Mouse (Mus musculus): ENCODE results near the gene Gng2. TPM values are rescaled to one million over a fixed set of nuclear protein-coding genes. Genes with fewer than 3 reads are reported as not detected.

The Gng2 gene
- polyA plus RNA-seq (2012; rRNA removed): 12.0 and 12.8 TPM in 2 replicates

DNA sequence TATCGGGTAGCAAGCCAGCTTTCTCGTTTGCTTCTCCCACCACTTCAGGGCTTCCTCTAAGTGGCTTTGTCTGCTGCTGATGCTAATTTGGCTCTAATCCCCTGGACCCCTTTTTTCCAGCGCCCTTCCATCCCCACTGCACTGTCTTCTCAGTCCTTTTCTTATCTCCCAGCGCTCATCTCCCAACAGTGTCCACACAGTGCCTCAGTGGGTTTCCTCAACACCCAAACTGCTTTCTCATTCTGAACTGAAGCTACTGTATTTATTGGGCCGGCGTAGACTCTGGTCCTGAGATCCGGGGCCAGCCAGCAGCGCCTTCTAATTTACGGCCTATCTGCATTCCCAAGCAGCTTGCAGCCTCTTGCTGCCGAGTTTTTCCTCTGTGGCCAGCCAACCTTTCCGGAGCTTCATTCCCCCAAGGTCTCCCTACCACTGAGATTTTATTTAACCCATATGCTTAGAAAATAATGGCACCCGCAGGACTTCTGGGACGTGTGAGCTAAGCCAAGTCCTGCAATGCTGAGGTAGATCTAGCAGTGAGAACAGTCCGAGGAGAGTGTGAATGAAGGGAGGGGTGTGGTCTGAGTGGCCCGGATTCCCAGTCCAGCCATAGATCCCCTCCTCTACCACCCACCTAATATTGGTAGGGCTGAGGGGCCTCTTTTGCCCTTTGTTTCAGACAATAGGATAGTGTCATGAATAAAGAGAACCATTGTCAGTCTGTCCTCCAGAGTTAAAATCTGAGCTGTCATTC is at the start of gene Gng2:
TSS of gene Gng2 (minus strand) at position 357 of the 754 bp plus-strand sequence.
- 16% methylated on average over 15 of the region's 15 CpGs for WGBS

DNA sequence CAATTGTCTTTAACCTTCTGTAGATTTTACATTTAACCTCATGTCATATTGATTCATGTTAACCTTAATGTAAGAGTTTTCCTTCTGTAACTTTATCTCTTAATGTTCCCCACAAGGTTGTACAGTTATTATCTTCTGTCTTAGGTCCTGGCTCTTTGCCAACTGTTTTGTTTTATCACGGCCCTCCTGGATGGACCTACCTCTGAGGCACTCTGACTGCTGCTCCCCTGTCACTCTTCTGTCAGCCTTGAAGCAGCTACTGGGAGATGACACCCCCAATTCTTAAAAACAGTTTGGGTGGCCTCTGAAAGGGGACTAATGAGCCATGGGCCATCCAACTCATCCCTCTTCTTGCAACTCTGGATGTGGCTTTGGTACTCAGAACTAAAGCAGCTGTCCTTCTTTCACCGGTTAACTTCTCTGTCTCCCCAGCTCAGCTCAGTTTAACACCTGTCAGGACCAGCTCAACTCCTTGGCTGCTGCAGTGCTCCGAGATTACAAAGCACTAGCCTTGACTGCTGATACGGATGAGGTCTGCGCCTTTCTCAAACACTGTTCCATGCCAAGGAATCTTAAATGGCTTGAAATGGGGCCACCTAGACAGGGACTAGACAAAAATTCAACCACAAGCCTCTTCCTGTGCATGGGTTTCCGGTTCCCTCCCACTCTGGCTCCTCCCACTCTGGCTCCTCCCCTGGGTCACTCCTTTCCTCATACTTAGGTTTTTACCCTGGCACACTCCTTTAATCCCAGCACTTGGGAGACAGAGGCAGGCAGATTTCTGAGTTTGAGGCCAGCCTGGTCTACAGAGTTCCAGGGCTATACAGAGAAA is 47.7 kb upstream of the Gng2 start:
- WGBS: 25% methylated on average over 6 of the region's 6 CpGs
- DNase-seq (ENCODE audit: low read depth, low spot score): peak; percentile 25

More for the DNA sequence above, at the start of gene Gng2:
- no peak for DNase-seq (ENCODE audit: low read depth, low spot score)

DNA sequence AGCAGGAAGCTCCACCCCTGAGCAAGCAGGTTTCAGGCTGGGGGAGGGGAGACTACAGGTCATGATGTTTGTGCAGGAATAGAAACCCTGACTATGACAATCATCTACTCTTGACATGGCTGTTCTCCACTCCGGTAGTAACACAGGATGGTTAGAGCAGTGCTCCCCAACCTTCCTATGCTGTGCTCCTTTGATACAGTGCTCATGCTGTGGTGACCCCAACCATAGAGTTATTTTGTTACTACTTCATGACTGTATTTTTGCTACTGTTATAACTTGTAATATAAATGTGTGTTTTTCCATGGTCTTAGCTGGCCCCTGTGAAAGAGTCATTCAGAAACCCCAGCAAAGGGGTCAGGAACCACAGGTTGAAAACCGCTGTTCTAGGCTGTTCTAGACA is 46.5 kb upstream of the Gng2 start:
- DNase-seq (ENCODE audit: low read depth, low spot score): no peak
- WGBS: 80% methylated on average over 2 of the region's 2 CpGs

DNA sequence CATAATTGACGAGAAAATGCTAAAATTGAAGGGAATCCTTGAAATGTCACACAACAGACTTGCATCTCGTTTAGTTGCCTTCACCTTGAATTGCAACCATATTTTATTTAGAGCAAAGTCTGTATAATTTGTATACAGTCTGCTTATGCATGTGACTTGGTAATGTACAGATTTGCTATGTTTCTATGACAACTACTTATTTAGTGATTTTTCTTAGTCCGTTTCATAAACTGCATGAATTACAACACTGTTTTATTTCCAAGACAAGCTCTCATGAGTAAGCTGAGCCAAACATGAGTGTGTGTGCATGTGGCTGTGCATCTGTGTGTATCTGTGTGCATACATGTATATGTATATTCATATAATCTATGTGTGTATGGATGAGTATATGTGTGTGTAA is 42.1 kb upstream of the Gng2 start:
- WGBS: 71% methylated on average over 3 of the region's 3 CpGs
- no peak for DNase-seq (ENCODE audit: low read depth, low spot score)

DNA sequence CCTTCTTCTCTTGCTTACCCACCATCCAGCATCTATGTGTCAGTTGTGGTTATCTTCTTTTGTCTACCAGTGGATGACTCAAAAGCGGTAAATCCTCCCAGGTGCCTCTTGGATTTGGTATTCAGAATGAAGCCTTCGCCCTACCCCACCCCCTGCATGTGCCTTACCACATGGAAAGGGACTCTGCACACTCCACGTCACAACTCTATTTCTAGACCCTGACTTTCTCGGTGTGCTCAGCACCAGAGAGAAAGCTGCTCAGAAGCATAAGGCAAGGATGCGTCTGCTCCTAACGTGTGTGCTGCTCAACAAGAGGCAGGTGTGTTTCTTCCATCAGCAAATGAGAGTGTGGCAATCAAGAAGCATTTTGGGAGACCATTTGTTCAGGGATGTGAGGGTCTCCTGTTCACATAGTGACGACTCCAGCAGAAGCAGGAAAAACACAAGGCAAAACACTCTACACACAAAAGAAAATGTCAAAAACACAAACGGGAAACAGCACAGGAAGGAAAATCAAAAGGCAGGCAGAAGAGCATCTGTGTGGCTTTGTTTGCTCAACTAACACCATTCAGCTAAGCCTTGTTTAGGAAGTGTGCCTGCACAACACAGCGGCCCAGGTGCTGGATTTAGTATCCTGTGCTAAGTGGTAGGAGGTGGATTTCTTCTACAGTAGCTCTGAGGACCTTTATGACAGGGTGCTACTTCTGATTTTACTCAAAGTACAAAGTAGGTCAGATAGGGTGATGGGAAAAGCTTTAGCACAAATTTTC is 35.3 kb upstream of the Gng2 start:
- WGBS: 52% methylated on average over 9 of the region's 9 CpGs
- no peak for DNase-seq (ENCODE audit: low read depth, low spot score)

DNA sequence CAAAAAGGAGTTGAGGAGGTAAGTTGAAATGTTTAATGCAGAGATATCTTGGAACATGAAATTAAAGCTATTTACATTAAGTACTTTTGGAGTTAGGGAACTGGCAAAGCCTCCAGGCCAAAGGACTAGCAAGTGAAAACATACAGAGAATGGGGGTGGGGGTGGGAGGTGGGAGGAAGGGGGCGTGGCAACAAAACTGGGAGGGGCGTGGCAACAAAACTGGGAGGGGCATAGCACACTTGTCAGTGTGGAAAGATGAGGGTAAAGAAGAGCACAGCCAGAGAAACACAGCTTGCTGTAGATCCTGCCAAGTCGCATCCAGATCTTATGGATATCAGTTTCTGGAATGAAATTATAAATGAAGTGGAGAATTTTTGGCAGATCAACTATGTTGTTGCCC is 30.0 kb upstream of the Gng2 start:
- WGBS: 55% methylated on average over 3 of the region's 3 CpGs
- no peak for DNase-seq (ENCODE audit: low read depth, low spot score)

DNA sequence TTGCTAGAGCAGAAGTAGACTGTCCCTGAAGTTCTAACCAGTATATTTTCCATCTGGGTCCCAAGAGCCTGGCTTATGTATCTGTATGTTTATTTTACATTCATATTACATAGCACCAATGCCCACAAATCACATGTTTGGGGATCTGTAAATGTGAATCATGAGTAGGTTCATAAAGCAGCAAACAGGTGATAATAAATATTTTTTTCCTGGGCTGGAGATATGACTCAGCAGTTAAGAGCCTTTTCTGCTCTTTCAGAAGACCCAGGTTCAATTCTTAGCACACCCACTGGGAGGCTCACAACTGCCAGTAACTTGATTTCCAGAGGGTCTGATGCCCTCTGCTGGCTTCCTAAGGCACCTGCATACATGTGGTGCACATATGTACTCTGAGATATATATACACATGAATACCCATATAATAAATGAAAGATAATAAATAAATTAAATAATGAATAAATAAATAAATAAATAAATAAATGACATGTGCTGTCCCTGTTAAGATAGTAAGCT is 27.4 kb upstream of the Gng2 start:
- no peak for DNase-seq (ENCODE audit: low read depth, low spot score)

DNA sequence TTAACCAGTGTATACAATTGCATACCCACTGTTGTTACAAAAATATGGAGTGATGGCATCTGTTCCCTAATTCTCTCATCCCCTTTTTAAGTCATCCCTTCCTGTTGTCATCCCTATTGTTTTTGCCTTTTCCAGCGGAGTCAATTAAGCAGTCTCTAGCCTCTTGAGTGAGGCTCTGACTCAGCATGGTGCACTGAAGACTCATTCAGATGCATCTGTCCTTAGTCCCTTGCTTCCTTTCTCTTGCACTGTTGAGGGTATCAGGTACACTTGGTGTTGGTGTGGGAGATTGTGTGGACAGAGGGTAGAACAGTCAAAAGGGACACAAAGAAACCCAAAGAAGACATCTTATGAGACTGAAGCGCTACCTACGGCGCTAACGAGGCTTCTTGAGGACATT is 19.4 kb upstream of the Gng2 start:
- WGBS: 94% methylated on average over 5 of the region's 5 CpGs

DNA sequence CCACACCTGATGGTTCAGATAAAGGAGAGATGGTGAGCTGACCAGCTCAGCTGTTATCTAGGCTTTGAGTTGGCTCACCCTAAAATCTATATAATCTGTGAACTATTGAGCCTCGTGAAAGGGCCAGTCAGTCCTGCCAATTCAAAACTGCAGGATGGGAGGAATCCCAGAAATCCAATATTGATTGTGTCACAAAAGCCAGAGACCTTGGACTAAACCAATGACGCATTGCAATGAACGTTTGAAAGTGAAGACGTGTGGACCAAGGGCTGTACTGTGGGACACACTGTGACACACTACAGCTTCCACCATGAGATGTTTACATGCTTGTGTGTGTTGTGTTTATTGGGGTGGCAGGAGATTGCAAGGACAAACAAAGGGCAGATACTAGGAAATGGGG is 18.5 kb upstream of the Gng2 start:
- DNase-seq (ENCODE audit: low read depth, low spot score): no peak
- 77% methylated on average over 4 of the region's 4 CpGs for WGBS

More for the DNA sequence above, 19.4 kb upstream of the Gng2 start:
- no peak for DNase-seq (ENCODE audit: low read depth, low spot score)

DNA sequence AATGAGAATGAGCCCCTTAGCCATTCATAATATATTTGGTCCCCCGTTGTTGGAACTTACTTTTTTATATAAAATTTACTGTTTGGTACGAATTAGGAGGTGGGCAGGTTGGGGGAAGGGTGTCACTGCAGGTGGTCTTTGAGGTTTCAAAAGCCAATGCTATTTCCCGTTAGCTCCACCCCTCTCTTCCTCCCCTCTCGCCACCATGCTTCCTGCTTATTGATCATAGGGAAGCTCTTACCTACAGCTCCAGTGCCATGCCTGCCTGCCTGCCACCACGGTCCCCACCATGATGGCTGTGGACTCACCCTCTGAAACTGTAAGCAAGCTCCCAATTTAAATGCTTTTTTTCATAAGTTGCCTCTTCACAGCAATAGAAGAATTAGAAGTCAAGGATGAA is 16.6 kb upstream of the Gng2 start:
- DNase-seq (ENCODE audit: low read depth, low spot score): no peak
- 65% methylated on average over 5 of the region's 5 CpGs for WGBS

DNA sequence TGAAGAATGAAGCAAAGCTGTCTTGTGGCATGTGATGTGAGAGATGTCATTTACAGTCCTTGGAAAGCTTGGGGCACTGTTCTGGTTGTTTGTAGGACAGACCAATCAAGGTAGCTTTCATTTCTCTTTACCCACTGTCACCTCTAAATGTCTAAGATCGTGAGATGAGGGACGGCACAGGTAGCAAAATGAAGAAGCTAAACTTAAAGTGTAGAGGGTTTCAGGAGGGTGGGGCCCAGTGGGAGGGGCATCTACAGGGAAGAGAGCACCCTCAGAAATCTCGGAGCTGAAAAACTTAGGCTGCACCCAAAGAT is 16.1 kb upstream of the Gng2 start:
- WGBS: 57% methylated on average over 3 of the region's 3 CpGs
- DNase-seq (ENCODE audit: low read depth, low spot score): no peak

DNA sequence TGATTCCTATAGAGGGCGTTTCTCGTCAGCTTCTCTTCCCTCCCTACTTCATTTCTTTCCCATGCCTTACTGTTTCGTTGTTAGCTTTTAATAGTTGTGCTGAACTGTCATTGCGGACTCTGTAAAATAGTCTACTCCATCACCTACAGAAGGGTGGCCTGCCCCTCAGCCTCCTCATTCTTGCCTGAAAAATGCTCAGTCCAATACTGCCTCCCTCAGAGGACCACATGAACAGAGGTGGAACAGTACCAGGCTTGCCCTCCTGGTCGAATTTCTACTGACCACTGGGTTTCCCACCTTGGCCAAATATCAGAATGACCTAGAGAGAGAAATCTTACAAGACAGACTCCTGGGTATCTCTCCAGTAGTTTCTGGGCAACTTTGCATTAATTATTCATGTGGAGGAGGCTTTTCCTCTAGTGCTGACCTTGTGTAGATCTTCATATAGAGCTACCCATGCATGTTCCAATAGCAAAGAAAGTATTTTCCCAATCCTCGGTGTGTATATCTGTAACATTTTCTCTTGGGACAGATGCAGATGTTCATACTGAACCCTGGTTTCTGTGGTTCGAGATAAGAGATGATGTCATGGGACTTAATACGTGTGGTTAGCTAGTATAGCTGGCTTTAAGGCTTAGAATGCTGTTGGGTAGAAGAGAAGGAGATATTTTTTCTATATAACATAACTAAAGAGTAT is 15.6 kb upstream of the Gng2 start:
- no peak for DNase-seq (ENCODE audit: low read depth, low spot score)
- 81% methylated on average over 8 of the region's 8 CpGs for WGBS

DNA sequence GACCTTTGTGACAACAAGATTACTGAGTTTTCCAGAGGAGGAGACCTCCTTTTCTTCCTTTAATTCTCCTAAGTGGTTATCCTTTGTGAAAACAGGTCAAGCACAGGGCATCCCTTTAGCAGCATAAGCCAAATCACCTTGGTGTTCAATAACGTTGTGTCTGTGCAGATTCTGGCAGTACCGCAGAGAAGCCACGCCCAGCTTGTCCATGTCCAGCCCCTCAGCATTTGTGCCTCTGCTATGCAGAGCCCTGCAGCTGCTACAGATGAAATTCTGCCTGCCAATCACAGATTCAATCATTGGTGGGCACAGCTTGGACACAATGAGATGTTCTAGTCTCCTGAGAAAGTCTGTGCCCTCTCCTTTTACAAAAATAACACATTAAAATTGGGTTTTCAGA is 14.4 kb upstream of the Gng2 start:
- WGBS: 25% methylated on average over 3 of the region's 3 CpGs
- DNase-seq (ENCODE audit: low read depth, low spot score): no peak

DNA sequence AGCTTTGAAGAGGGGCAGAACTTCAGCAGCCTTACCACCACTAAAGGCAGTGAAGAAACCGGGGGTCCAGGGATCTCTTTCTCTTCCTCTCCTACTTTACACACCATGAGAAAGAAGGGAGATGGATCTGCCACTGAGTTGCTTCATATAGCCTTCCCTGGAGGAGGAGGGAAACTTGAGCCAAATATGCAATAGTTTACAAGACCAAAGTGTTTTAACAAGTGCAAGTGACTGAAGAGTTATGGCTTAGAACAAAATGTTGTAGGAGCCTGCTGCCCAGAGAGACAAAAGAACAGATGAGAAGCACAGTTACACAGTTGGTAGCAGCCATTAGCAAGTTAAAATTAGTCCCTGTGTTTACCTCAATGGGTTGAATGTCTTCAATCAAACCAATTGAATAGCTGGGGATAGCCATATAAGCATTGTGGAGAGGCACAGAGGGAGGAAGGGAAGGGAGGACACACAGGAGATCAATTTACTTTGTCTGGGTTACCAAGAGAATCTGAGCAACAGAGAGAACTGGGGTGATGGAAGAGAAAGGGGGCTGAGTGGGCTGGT is 13.1 kb upstream of the Gng2 start:
- DNase-seq (ENCODE audit: low read depth, low spot score): no peak
- WGBS: 70% methylated on average over 1 of the region's 1 CpGs

DNA sequence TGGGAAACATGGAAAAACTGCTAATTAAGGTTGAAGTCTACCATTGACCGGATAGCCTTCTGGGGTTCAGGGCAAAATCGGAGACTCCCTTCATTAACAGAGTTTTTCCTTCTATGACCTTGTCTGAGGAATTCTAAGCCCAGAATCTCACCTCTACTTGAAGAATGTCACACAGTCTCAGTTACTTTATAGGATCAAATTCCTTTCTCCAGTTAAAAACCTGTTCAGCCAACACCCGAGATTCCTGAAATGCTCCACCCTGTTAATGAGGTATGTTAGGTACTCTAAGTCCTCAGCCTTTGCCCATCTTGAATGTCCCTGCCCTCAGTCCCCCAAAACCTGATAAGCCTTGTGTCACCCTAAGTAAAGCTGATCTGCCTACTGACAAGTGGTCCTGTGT is 11.0 kb upstream of the Gng2 start:
- WGBS: 77% methylated on average over 3 of the region's 3 CpGs
- no peak for DNase-seq (ENCODE audit: low read depth, low spot score)

DNA sequence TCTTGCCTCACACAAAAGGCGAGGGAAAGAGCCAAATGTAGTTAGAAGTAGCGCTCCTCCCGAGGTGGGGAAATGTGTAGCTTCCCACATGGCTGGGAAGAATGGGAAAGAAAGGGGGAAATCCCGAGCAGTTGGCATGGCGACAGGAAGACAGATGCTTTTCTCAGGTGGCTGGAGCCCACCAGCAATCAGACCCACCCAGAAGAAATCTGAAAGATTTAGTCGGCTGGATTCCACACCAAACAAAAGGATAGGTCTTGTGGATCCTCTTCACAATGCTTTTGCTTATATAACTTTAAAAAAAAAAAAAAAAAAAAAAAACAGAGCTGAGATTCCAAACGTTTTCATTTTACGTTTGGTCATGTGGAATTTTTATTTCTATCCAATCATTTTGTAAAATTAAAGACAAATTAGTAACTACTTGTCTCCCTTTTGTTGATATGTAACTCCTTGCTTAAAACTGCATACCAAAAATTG is 10.0 kb upstream of the Gng2 start:
- DNase-seq (ENCODE audit: low read depth, low spot score): no peak
- 23% methylated on average over 8 of the region's 8 CpGs for WGBS

DNA sequence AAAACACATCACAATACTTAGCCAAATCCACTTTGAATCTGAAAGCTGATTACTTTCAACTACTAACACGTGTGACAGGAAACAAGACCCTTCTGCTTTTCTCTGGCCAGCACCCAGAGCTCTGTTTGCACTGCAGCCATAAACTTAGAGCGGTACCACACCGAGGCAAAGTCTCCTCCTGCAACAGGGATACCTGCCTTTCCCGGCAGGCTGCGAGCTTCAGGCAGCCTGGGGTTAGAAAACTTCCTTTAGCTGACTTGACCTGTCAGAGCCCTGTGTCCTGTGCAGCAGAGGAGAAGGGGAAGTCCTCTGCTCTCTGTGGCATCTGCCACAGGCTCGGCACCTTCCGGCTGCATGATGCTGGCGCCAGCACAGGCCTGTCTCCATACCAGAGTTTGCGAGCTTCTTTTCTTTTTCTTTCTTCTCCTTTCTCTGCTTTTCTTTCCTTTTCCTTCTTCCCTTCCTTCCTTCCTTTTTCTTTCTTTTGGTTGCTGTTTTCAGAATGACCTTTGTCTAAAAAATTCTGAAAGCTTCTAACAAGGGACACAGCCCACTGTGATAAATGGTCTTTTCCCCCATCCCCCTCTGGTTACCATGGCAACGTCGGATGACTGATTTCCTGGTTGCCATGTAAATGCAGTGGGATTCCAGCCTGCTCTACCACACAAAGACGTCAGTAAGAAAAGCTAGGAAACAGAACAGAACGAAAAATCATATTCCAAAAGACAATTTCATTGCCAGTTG is 9.4 kb upstream of the Gng2 start:
- no peak for DNase-seq (ENCODE audit: low read depth, low spot score)
- 2% methylated on average over 13 of the region's 13 CpGs for WGBS

DNA sequence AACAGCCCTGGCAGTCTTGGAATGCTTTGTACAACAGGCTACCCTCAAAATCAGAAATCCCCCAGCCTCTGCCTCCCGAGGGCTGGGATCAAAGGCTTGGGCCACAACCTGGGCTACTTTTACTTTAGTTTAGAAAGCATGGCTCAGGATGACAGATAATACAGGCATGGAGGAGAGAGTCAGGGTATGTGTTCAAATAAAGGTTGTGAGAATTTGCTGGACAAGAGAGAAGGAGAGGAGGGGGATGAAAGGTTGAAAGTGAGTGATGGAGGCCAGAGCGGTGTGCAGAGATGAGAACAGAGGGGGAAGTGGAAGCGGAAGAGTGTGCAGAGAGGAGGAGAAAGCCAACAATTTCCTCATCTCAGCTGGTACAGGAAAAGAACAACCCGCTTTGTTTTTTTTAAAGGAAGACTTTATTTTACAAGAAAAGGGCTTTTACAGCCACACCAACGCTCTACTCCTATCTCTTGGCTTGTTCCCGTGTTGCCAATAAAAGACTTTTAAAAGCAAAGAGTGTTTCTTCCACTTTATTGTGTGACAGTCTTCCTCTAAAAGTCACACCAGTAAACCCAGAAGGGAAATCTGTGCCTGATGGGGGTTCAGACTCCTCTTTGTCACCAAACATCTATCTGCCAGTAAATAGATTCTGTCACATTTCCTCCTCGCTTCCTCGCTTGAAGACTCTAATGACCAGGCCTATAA is 8.6 kb upstream of the Gng2 start:
- no peak for DNase-seq (ENCODE audit: low read depth, low spot score)
- WGBS: 19% methylated on average over 8 of the region's 8 CpGs
